Mouse (Mus musculus) kidney, adult 2 months (tissue): ENCODE measurements around the gene Utrn.

Experiments
- CTCF ChIP-seq: fragments of 200-500 bp; conservative IDR thresholded peaks from 2 replicates; pipeline ENCODE4 v1.5.1; 2011; ENCODE audit warnings: low read depth, mild to moderate bottlenecking, control low read depth, low read length, moderate library complexity, mixed read lengths; ENCODE audit not compliant: insufficient read depth, insufficient read length
- POLR2A ChIP-seq: fragments of 200-500 bp; IDR thresholded peaks from one replicate; pipeline ENCODE4 v1.6.1; 2011; ENCODE audit warnings: low read depth, low read length, control low read depth

GRCm38 (mm10) chr10:12863581-12863980, 5.6 kb downstream of the Utrn start:
- TF ChIP-seq CTCF (no peak), POLR2A (no peak)
